Mouse (Mus musculus) gonadal fat pad, adult 2 months (tissue): Measurements from ENCODE around the gene Mettl4. TPM values are rescaled to one million over a fixed set of nuclear protein-coding genes. Genes with fewer than 3 reads are reported as not detected.
A peak's percentile ranks its signal among the peaks of the same experiment; 100 is the strongest.
"Not testable (repeated sequence)": the region's sequence is repeated elsewhere in the genome, so short reads cannot be mapped to it uniquely, and the experiment has no call there.

ENCODE experiments used
- DNase-seq: peaks from one replicate; pipeline ENCODE4 v3.0.0-alpha.2; 2012; ENCODE audit warnings: low read depth
- polyA plus RNA-seq: library from polyadenylated mRNA; depleted of rRNA; stranded (reverse); fragments of >200 nt; gene quantifications from 2 replicates; pipeline ENCODE4 v1.2.3, GENCODE M21; 2012; rRNA removed

Gene Mettl4
- polyA plus RNA-seq = 4.3 and 4.6 TPM in 2 replicates

- DNase-seq = peak; percentile 59
These were observed at the start of gene Mettl4 for GRCm38 (mm10) chr17:94749466-94750135. Gene Mettl4, minus strand, starts transcription at chr17:94750019.

DNA sequence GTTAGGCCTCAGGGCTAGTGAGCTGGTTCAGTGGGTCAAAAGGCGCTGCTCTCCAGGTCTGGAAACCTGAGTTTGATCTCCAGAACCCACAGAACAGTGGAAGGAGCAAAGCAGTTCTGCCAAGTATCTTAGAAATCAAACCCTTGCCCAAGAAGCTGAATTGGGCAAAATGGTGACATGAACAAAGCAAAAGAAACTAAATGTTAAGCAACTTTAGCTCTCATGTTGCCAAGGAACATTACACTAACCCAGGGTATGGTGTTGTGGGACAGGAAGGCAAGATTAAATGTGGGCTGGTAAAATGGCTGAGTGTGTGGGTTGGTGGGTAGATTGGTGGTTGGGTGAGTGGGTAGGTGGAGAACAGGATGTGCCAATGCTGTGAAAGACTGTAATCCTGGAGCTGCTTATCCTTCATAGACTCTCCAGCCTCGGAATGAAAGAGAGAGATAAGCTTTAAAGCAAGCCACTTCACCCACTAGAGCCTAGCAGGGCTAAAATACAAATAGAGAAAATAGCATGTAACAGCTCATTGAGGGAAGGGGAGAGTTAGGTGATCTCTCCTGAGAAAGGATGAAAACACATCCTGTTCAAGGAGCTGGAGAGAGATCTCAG lies 29.2 kb upstream of the Mettl4 start:
- DNase-seq = peak; percentile 96

DNA sequence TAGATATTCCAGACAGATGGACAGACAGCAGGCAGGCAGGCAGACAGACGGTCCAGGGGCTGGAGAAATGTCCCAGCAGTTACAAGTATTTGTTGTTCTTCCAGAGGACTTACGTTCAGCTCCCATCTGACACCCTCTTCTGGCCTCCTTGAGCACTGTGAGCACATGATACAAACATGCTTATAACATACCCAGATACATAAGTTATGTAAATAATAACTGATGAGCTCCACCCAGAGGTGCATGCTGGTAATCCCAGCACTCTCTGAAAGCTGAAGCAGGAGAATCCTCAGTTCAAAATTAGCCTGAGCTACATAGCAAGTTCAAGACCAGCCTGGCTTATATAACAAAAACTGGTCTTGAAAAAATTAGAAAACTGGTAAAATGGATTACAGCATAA lies 18.7 kb upstream of the Mettl4 start:
- no peak for DNase-seq

DNA sequence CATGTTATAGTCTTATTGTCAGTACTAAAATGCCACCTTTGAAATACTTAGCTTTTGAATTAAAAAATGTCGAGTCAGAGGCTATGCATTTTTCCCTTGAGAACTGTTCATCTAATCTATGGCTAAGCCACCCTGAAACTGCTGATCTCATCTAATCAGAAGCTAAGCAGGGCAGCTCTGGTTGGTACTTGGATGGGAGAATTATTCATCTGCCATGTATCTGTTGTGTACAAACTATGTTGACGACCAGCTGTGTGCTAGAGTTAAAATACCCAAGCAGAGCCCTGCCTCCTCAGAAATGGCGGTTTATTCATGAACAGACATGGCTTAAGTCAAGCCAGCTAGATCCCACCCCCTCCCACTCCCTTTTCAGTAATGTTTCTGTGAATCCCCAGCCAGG lies 14.9 kb upstream of the Mettl4 start:
- no peak for DNase-seq

GRCm38 (mm10) chr17:94764011-94764410 lies 14.2 kb upstream of the Mettl4 start:
- DNase-seq = no peak

DNA sequence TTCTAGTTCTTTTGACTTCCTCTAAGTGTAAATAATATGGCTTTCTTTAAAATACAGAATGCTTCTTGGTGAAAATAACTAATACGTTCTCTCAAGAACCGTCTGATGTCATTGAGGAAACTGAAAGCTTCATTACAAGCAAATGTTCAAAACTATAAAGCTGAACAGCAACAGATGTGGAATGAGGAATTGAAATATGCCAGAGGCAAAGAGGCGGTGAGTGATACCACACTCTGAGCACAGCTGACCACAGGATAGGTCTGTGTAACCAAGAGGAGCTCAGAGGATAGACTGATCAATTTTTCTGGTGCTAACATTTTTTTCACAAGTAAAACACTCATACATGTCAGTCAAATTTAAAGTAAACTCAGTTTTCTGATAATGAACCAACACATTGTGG lies 12.6 kb upstream of the Mettl4 start:
- DNase-seq = no peak

GRCm38 (mm10) chr17:94750136-94750729 lies 414 bp upstream of the Mettl4 start:
- no peak for DNase-seq

DNA sequence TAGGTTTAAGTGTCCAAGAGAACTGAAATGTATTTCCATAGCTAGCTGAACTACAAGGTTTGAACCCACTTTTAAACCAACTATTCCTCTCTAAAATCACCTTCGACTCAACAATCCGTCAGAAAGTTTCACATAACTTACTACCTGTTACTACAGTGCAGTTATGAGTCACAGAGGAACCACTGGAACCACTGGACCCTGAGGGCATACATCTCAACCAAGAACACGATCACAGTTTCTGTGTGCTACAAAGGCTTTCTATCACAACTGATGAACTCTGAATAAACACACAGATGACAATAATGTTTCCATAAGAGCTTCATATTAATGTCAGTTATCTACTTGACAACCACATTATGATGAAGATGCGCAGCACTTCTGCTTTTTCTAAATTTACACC lies 11.6 kb downstream of the Mettl4 start:
- no peak for DNase-seq

DNA sequence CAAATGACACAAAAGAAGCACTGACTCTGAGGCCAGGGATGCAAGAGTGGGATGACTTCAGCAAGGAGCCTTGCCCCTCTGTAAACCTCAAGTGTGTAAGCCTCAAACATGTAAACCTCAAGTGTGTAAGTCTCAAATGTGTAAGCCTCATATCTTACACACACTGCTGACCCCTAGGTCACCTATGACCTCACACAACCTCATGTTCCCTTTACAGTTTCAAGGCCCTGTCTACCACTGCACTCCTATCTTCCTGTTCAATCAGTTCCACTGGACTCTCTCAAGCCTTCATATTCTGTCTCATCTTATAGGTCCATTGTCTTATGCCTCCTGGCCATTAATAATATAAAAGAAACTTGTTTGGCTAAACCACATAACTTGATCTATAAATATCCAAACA lies 13.9 kb downstream of the Mettl4 start:
- DNase-seq = no peak

- no peak for DNase-seq
These were observed 14.4 kb downstream of the Mettl4 start for GRCm38 (mm10) chr17:94735437-94735836.

GRCm38 (mm10) chr17:94730416-94730815 lies 19.4 kb downstream of the Mettl4 start:
- not testable (repeated sequence) for DNase-seq

DNA sequence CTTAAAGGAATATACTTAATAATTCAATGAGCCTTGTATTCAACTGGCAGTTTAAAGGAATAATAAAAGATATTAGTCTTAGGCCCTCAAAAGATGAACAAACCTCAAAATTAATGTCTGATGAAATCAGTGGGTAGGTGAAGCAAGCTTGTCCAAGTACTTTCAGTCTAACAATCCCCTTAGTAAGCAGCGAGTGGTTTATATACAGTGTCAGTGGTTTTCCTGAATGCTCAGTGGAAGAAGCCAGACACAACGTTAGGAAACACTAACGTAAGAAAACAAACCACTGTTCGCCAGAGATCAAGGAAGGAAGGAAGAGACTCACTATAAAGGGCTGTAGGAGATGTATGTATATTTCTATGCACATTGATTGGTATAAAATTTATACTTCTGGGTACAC lies 23.1 kb downstream of the Mettl4 start:
- no peak for DNase-seq

GRCm38 (mm10) chr17:94673515-94674317 lies 76.1 kb downstream of the Mettl4 start:
- no peak for DNase-seq
